Mouse (Mus musculus) spleen, adult 2 months (tissue): ENCODE measurements around the gene 1810049J17Rik.

Experiments used
- CTCF ChIP-seq: fragments of 200-500 bp; IDR thresholded peaks from 2 replicates; pipeline ENCODE4 v1.5.1; 2011; ENCODE audit warnings: mild to moderate bottlenecking, inconsistent platforms; ENCODE audit not compliant: insufficient read depth, insufficient read length, insufficient replicate concordance; ENCODE audit errors: extremely low read depth
- POLR2A ChIP-seq: fragments of 200-500 bp; IDR thresholded peaks from 2 replicates; pipeline ENCODE4 v1.6.1; 2011; ENCODE audit warnings: low read depth, low read length, inconsistent platforms

GRCm38 (mm10) chr15:12349840-12350239, 28.1 kb upstream of the 1810049J17Rik start:
- TF ChIP-seq POLR2A (no peak), CTCF (no peak)
